Comparison of ENCODE assay signal across 9 mouse cellular contexts in genomic region chr15:27659592-27660244, GRCm38 (mm10). TPM values are rescaled to one million over a fixed set of nuclear protein-coding genes. Genes with fewer than 3 reads are reported as not detected.
DNase-seq lines count a peak whose midpoint lies in the region; ATAC-seq and TF ChIP-seq lines count a peak whose summit lies in the region.
"Had no signal": no experiment of that assay in that cellular context is flagged by ENCODE, and none has a peak within 500 bp of the region (broad histone marks: within the 10 kb centered on the region; RNA-seq: fewer than 3 reads in every experiment).

No protein-coding gene starts in this region.

- no peak overlapping the region for H3K27ac ChIP-seq in forebrain, embryonic 14.5 days (ENCODE audit: low read depth, low read length)
- H3K27ac ChIP-seq in lung, embryonic 14.5 days (ENCODE audit: low read depth), result no peak overlapping the region
- H3K27ac ChIP-seq: liver, embryonic 15.5 days had no signal

- peak; percentile 41 for TF ChIP-seq CTCF in G1E (IDR thresholded peaks at IDR 0.05; ENCODE audit: low read depth, low read length)
- peak; percentile 95 for TF ChIP-seq CTCF in lung, embryonic 14.5 days (IDR thresholded peaks at IDR 0.05; ENCODE audit: low read depth)

- H3K4me1 ChIP-seq in G1E (ENCODE audit: insufficient read depth, low read depth, low read length), result no peaks in the 10 kb centered on the region
- H3K4me1 ChIP-seq in forebrain, embryonic 14.5 days (ENCODE audit: control insufficient read depth, insufficient read depth, low read length), result no peaks in the 10 kb centered on the region
- no peaks in the 10 kb centered on the region for H3K4me1 ChIP-seq in lung, embryonic 14.5 days (ENCODE audit: insufficient read depth)
- H3K4me1 ChIP-seq: liver, embryonic 15.5 days had no signal

- WGBS in forebrain, embryonic 14.5 days, result 42% methylated on average over 17 of the region's 17 CpGs
- WGBS in lung, embryonic 14.5 days, result 32% methylated on average over 17 of the region's 17 CpGs

- no peak for ATAC-seq in G1E (ENCODE audit: extremely low read depth, insufficient number of reproducible peaks, low FRiP score, poor library complexity, severe bottlenecking)
- ATAC-seq in cerebellum, adult (ENCODE audit: insufficient number of reproducible peaks, low FRiP score, low TSS enrichment), result peak; percentile 83
- ATAC-seq in forebrain, embryonic 14.5 days, result peak; percentile 82
- ATAC-seq in lung, embryonic 14.5 days (ENCODE audit: insufficient read depth), result peak; percentile 28; the same call in 1 of the 2 replicates

- no peaks in the 10 kb centered on the region for H3K27me3 ChIP-seq in G1E (ENCODE audit: insufficient read depth, low read length)
- no peaks in the 10 kb centered on the region for H3K27me3 ChIP-seq in forebrain, embryonic 14.5 days (replicated peaks; ENCODE audit: control insufficient read depth, insufficient read depth, low read length)
- no peaks in the 10 kb centered on the region for H3K27me3 ChIP-seq in lung, embryonic 14.5 days (ENCODE audit: insufficient read depth, low read length)
- H3K27me3 ChIP-seq: liver, embryonic 15.5 days had no signal

- no peaks in the 10 kb centered on the region for H3K36me3 ChIP-seq in G1E (replicated peaks)
- H3K36me3 ChIP-seq in forebrain, embryonic 14.5 days (ENCODE audit: control insufficient read depth, insufficient read depth, low read length), result no peaks in the 10 kb centered on the region
- no peaks in the 10 kb centered on the region for H3K36me3 ChIP-seq in lung, embryonic 14.5 days (ENCODE audit: insufficient read depth)
- H3K36me3 ChIP-seq: liver, embryonic 15.5 days had no signal

- no peak overlapping the region for H3K4me3 ChIP-seq in G1E (ENCODE audit: low read depth, low read length)
- H3K4me3 ChIP-seq in forebrain, embryonic 14.5 days (ENCODE audit: low read depth, low read length), result no peak overlapping the region
- H3K4me3 ChIP-seq in lung, embryonic 14.5 days (ENCODE audit: low read depth, low read length), result no peak overlapping the region
- H3K4me3 ChIP-seq: liver, embryonic 15.5 days had no signal

- no peak for DNase-seq in G1E (ENCODE audit: low spot score)
- peak; percentile 88 for DNase-seq in forebrain, embryonic 14.5 days (ENCODE audit: low spot score)
- DNase-seq in heart, postnatal 4 days, result peak; percentile 93
- DNase-seq in layer of hippocampus, adult 18-20 months (ENCODE audit: low spot score in 2 of 2), result peak; percentile 76 to 96
- DNase-seq in lung, embryonic 14.5 days, result peak; percentile 93
- DNase-seq in ovary, postnatal 10 days (ENCODE audit: low spot score), result peak; percentile 80
- DNase-seq in thymus, postnatal 0 days (ENCODE audit: low spot score), result peak; percentile 90

- H3K9me3 ChIP-seq in G1E (replicated peaks), result peaks cover 10% of the 10 kb centered on the region
- H3K9me3 ChIP-seq in forebrain, embryonic 14.5 days (replicated peaks; ENCODE audit: control insufficient read depth, low read length), result no peaks in the 10 kb centered on the region
- no peaks in the 10 kb centered on the region for H3K9me3 ChIP-seq in lung, embryonic 14.5 days (ENCODE audit: low read depth, low read length)
- H3K9me3 ChIP-seq: liver, embryonic 15.5 days had no signal

- no peak overlapping the region for H3K4me2 ChIP-seq in forebrain, embryonic 14.5 days (ENCODE audit: low read length)
- H3K4me2 ChIP-seq in lung, embryonic 14.5 days, result no peak overlapping the region
- H3K4me2 ChIP-seq: liver, embryonic 15.5 days had no signal

- no peak overlapping the region for H3K9ac ChIP-seq in forebrain, embryonic 14.5 days (ENCODE audit: low read length)
- H3K9ac ChIP-seq in lung, embryonic 14.5 days, result no peak overlapping the region
- H3K9ac ChIP-seq: liver, embryonic 15.5 days had no signal

RNA-seq across cellular contexts. Expression of gene Otulinl, which starts 21.7 kb away (rescaled TPM):
- total RNA-seq in G1E (2014; fragmentation: Nextera tagmentation) (not detected in 2 replicates), G1E (2017) (0.23 TPM in 1 of 2 replicates, not detected in the other)
- not detected in 2 replicates for polyA plus RNA-seq in G1E (2012)
- polyA plus RNA-seq in forebrain, embryonic 14.5 days (2014; fragmentation: Nextera tagmentation; extraction: Ambion mirVana), result 13.2 and 14.2 TPM in 2 replicates
- 1 to 10 TPM; 1.3 to 2.4 TPM for total RNA-seq in heart, postnatal 4 days (2021)
- total RNA-seq in layer of hippocampus, adult 18-20 months (2021), result 10 to 100 TPM; 27.8 to 29.1 TPM
- polyA plus RNA-seq in lung, embryonic 14.5 days (2014; fragmentation: Nextera tagmentation; extraction: Ambion mirVana), result 15.6 and 15.8 TPM in 2 replicates
- 75.9 and 97.4 TPM in 2 replicates for polyA plus RNA-seq in thymus, postnatal 0 days (2015; fragmentation: Nextera tagmentation; extraction: Ambion mirVana)

RNA-seq across cellular contexts. Expression of gene Otulin, which starts 29.2 kb away (rescaled TPM):
- 40.3 and 42.5 TPM in 2 replicates for total RNA-seq in G1E (2014; fragmentation: Nextera tagmentation)
- total RNA-seq in G1E (2017), result 33.8 and 43.3 TPM in 2 replicates
- 37.4 and 40.3 TPM in 2 replicates for polyA plus RNA-seq in G1E (2012)
- 35.0 and 36.0 TPM in 2 replicates for polyA plus RNA-seq in forebrain, embryonic 14.5 days (2014; fragmentation: Nextera tagmentation; extraction: Ambion mirVana)
- total RNA-seq in heart, postnatal 4 days (2021), result 10 to 100 TPM; 41.6 to 43.1 TPM
- total RNA-seq in layer of hippocampus, adult 18-20 months (2021), result 10 to 100 TPM; 20.7 to 21.4 TPM
- 39.2 and 41.8 TPM in 2 replicates for polyA plus RNA-seq in lung, embryonic 14.5 days (2014; fragmentation: Nextera tagmentation; extraction: Ambion mirVana)
- polyA plus RNA-seq in thymus, postnatal 0 days (2015; fragmentation: Nextera tagmentation; extraction: Ambion mirVana), result 50.3 and 53.0 TPM in 2 replicates

Comparison
In these comparisons a context has a peak if more than half of its experiments do, and no peak if none do; other contexts are left out.
1. RNA of gene Otulinl, which starts 21.7 kb away (polyA plus RNA-seq): 75.9 to 97.4 TPM in thymus, postnatal 0 days, 15.6 to 15.8 TPM in lung, embryonic 14.5 days and 13.2 to 14.2 TPM in forebrain, embryonic 14.5 days; not detected in G1E; every median in the first group is over 10 times any median in the second.